Mouse (Mus musculus) stomach, embryonic 14.5 days (tissue): ENCODE measurements around the gene Pxylp1. TPM values are rescaled to one million over a fixed set of nuclear protein-coding genes. Genes with fewer than 3 reads are reported as not detected.
A peak's percentile ranks its signal among the peaks of the same experiment; 100 is the strongest.

Source experiments
- ATAC-seq: fragments of 200-750 bp; cut with Nextera tagmentation; 2 replicates; pipeline ENCODE4 v1.8.0; 2017; ENCODE audit warnings: low read depth, moderate TSS enrichment; ENCODE audit not compliant: insufficient number of reproducible peaks, insufficient read depth, low FRiP score
- H3K27ac ChIP-seq: fragments of 300-500 bp; sonication (generic); 2 replicates; pipeline ENCODE4 v1.5.1; 2014; ENCODE audit warnings: mild to moderate bottlenecking, low read length, moderate library complexity, mixed read lengths
- H3K27me3 ChIP-seq: fragments of 300-500 bp; sonication (generic); 2 replicates; pipeline ENCODE4 v1.6.1; 2014; ENCODE audit warnings: low read length, control low read depth, mixed read lengths; ENCODE audit not compliant: control insufficient read depth, insufficient read depth
- H3K36me3 ChIP-seq: fragments of 300-500 bp; sonication (generic); 2 replicates; pipeline ENCODE4 v1.6.1; 2014; ENCODE audit warnings: mild to moderate bottlenecking, control low read depth, low read length, moderate library complexity, mixed read lengths; ENCODE audit not compliant: control insufficient read depth, insufficient read depth
- H3K4me1 ChIP-seq: fragments of 300-500 bp; sonication (generic); 2 replicates; pipeline ENCODE4 v1.6.1; 2014; ENCODE audit warnings: low read length, control low read depth, mixed read lengths; ENCODE audit not compliant: control insufficient read depth, insufficient read depth
- H3K4me2 ChIP-seq: fragments of 300-500 bp; sonication (generic); replicated peaks from 2 replicates; pipeline ENCODE4 v1.6.1; 2014; ENCODE audit warnings: low read depth, low read length, control low read depth
- H3K4me3 ChIP-seq: fragments of 300-500 bp; sonication (generic); 2 replicates; pipeline ENCODE4 v1.5.1; 2014; ENCODE audit warnings: low read depth, low read length, control low read depth
- H3K9ac ChIP-seq: fragments of 300-500 bp; sonication (generic); replicated peaks from 2 replicates; pipeline ENCODE4 v1.6.1; 2014; ENCODE audit warnings: low read depth, mild to moderate bottlenecking, control low read depth, low read length, moderate library complexity, mixed read lengths
- H3K9me3 ChIP-seq: fragments of 300-500 bp; sonication (generic); 2 replicates; pipeline ENCODE4 v1.6.1; 2016; ENCODE audit warnings: low read depth, low read length, control low read depth; ENCODE audit not compliant: control insufficient read depth
- WGBS: fragments of 180-500 bp; shearing (Covaris S2); extraction: QIAGEN DNeasy Blood & Tissue Kit; methylation state at CpG from one replicate; pipeline ENCODE4 v1.1.7; 2014; 5-methylcytosine and 5-hydroxymethylcytosine counted together
- polyA plus RNA-seq: library from polyadenylated mRNA; unstranded; fragments of >200 nt; fragmentation: Nextera tagmentation; extraction: Ambion mirVana; gene quantifications from 2 replicates; pipeline ENCODE4 v1.2.1, GENCODE M21; 2014

The Pxylp1 gene
- polyA plus RNA-seq, 1 experiment from 2014 or later = 37.7 TPM

DNA sequence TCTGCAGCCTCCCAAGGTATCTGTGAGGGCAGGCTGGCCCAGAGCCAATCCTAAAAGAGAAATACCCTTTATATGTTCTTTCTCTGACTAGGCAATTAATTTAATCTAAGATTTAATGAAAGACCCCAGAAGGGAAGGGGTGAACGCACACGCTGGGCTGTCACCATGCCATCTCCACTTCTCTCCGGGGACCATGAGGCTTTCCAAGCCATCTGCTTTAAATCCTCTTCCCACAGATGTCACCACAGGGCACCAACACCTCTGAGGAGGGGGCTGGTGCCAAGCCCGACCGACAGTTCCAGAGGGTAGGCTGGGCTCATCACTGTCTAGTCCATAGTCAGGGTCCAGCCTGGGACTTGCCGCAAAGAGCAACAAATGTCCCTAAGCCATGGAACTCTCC is 4.5 kb downstream of the Pxylp1 start:
- ATAC-seq = no peak
- H3K4me1 ChIP-seq = peaks cover 14% of the 10 kb centered on the region; the same call in 1 of the 2 replicates
- H3K9me3 ChIP-seq = no peaks in the 10 kb centered on the region
- peak overlapping the region; percentile 85 for H3K4me2 ChIP-seq
- WGBS = 29% methylated on average over 6 of the region's 6 CpGs
- no peak overlapping the region for H3K27ac ChIP-seq
- peak overlapping the region; percentile 54; the same call in 1 of the 2 replicates for H3K4me3 ChIP-seq
- H3K9ac ChIP-seq = no peak overlapping the region
- H3K36me3 ChIP-seq = no peaks in the 10 kb centered on the region
- H3K27me3 ChIP-seq = no peaks in the 10 kb centered on the region

GRCm38 (mm10) chr9:96887492-96887891 is 5.0 kb downstream of the Pxylp1 start:
- no peak overlapping the region for H3K4me3 ChIP-seq
- no peak for ATAC-seq

DNA sequence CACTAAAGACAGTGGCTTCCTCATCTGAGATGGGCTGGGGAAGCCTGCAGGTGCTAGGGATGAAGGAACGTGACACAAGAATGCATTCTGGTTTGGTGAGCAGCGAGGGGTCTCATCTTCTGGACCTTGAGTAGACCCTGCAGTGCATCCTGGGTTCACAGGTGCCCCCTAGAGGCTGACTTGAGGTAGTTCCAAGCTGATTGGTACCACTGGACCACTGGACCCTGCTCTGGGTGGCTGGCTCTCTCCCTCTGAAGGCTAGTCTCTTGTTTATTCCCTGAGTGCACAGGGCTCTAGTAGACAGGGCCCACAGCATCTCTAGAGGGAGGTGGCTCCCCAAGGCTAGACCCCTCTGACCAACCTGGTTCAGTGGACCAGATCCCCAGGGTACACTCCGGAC is 6.7 kb downstream of the Pxylp1 start:
- Histone ChIP-seq H3K9me3 (no peaks in the 10 kb centered on the region), H3K27me3 (no peaks in the 10 kb centered on the region), H3K4me2 (no peak overlapping the region), H3K27ac (peak overlapping the region; percentile 35; the same call in 1 of the 2 replicates), H3K4me3 (no peak overlapping the region), H3K36me3 (no peaks in the 10 kb centered on the region), H3K4me1 (peaks cover 14% of the 10 kb centered on the region; the same call in 1 of the 2 replicates), H3K9ac (no peak overlapping the region)
- no peak for ATAC-seq
- 59% methylated on average over 3 of the region's 3 CpGs for WGBS

More at GRCm38 (mm10) chr9:96887492-96887891, 5.0 kb downstream of the Pxylp1 start:
- Histone ChIP-seq H3K9me3 (no peaks in the 10 kb centered on the region), H3K4me2 (no peak overlapping the region), H3K36me3 (no peaks in the 10 kb centered on the region), H3K27ac (no peak overlapping the region), H3K27me3 (no peaks in the 10 kb centered on the region), H3K4me1 (peaks cover 14% of the 10 kb centered on the region; the same call in 1 of the 2 replicates), H3K9ac (no peak overlapping the region)

- H3K4me1 ChIP-seq = peaks cover 13% of the 10 kb centered on the region; the same call in 1 of the 2 replicates
- H3K4me3 ChIP-seq = no peak overlapping the region
- H3K27me3 ChIP-seq = no peaks in the 10 kb centered on the region
- 59% methylated on average over 20 of the region's 20 CpGs for WGBS
- H3K4me2 ChIP-seq = no peak overlapping the region
- H3K36me3 ChIP-seq = no peaks in the 10 kb centered on the region
- ATAC-seq = no peak
- H3K27ac ChIP-seq = no peak overlapping the region
- no peak overlapping the region for H3K9ac ChIP-seq
- H3K9me3 ChIP-seq = no peaks in the 10 kb centered on the region
Observed at GRCm38 (mm10) chr9:96882496-96883265, 9.8 kb downstream of the Pxylp1 start.

- 44% methylated on average over 6 of the region's 6 CpGs for WGBS
- Histone ChIP-seq H3K4me3 (no peak overlapping the region), H3K27me3 (no peaks in the 10 kb centered on the region), H3K4me2 (no peak overlapping the region), H3K9ac (no peak overlapping the region), H3K27ac (no peak overlapping the region), H3K4me1 (peaks cover 13% of the 10 kb centered on the region; the same call in 1 of the 2 replicates), H3K36me3 (no peaks in the 10 kb centered on the region), H3K9me3 (no peaks in the 10 kb centered on the region)
- ATAC-seq = no peak
Observed at GRCm38 (mm10) chr9:96881901-96882300, 10.6 kb downstream of the Pxylp1 start.

DNA sequence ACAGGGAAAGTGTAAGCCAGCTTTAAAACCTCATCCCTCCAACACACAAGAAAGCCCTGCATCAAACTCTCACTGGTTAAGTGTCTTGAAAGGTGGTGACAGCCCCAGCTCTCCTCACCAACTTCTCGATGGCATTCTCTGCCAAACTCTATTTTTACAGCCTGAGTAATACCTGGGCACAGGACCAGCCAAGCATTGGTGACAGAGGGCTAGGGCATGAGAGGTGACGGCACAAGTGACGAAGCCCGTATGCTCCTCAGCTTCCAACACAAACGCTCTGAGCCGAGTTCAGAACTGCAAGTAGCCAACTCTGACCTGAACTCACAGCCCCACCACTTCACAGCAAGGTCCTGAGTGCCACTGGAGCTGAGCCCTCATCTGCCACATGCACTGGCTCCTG is 13.4 kb downstream of the Pxylp1 start:
- peaks cover 9% of the 10 kb centered on the region; the same call in 1 of the 2 replicates for H3K4me1 ChIP-seq
- no peaks in the 10 kb centered on the region for H3K27me3 ChIP-seq
- no peak overlapping the region for H3K9ac ChIP-seq
- 74% methylated on average over 6 of the region's 6 CpGs for WGBS
- no peaks in the 10 kb centered on the region for H3K36me3 ChIP-seq
- no peak overlapping the region for H3K4me2 ChIP-seq
- no peak for ATAC-seq
- no peak overlapping the region for H3K27ac ChIP-seq
- H3K9me3 ChIP-seq = no peaks in the 10 kb centered on the region
- no peak overlapping the region for H3K4me3 ChIP-seq

DNA sequence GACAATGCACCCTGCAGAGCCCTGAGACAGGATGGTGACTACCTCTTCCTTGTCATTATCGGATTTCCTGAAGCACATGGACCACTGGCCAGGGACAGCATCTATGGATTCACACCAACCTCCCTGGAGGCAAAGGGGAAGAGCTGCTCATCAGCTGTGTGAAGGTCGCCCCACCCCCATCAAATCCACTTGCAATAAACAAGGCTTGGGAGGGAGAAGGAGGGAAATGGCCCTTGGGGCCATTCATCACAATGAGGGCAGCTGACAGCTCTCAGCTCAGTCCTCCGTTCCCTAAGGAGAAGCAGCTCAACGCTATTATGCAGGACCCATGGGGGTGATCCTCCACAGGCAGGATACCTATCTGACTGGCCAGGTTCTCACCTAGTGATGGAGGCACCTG is 14.0 kb downstream of the Pxylp1 start:
- Histone ChIP-seq H3K4me2 (no peak overlapping the region), H3K36me3 (no peaks in the 10 kb centered on the region), H3K9ac (no peak overlapping the region), H3K27ac (no peak overlapping the region), H3K27me3 (no peaks in the 10 kb centered on the region), H3K4me3 (no peak overlapping the region), H3K9me3 (no peaks in the 10 kb centered on the region), H3K4me1 (peaks cover 9% of the 10 kb centered on the region; the same call in 1 of the 2 replicates)
- ATAC-seq = peak; percentile 48; the same call in 1 of the 2 replicates
- WGBS = 30% methylated on average over 4 of the region's 4 CpGs

DNA sequence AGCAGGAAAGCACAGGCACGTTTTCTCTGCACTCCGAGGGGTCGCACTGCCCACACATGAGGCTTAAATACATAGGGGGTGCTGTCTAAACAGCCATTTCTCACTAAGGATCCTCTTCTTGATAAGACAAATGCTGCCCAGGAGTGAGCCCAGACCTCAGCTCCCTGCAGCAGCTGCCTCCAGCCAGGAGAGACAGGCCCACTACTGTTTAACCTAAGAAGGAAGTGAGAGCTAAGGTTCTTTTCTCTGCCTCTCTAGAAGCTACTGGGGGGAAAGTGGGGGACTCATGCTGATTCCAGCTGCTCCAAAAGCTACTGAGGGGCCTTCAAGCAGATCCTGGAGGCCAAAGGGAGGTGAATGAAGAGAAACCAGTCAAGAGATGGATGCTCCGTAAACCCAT is 16.8 kb downstream of the Pxylp1 start:
- Histone ChIP-seq H3K27ac (0 out of 2 replicates have a peak overlapping the region, but pooled peaks have one; percentile 10), H3K4me2 (no peak overlapping the region), H3K4me3 (no peak overlapping the region), H3K4me1 (peaks cover 9% of the 10 kb centered on the region; the same call in 1 of the 2 replicates), H3K27me3 (no peaks in the 10 kb centered on the region), H3K36me3 (no peaks in the 10 kb centered on the region), H3K9me3 (no peaks in the 10 kb centered on the region; the same call in 1 of the 2 replicates), H3K9ac (no peak overlapping the region)
- WGBS = 41% methylated on average over 4 of the region's 4 CpGs
- no peak for ATAC-seq
